Mouse (Mus musculus): ENCODE results near the gene Wfdc12.
A peak's percentile ranks its signal among the peaks of the same experiment; 100 is the strongest.
"Not testable (repeated sequence)": the region's sequence is repeated elsewhere in the genome, so short reads cannot be mapped to it uniquely, and the experiment has no call there.

The Wfdc12 gene

DNA sequence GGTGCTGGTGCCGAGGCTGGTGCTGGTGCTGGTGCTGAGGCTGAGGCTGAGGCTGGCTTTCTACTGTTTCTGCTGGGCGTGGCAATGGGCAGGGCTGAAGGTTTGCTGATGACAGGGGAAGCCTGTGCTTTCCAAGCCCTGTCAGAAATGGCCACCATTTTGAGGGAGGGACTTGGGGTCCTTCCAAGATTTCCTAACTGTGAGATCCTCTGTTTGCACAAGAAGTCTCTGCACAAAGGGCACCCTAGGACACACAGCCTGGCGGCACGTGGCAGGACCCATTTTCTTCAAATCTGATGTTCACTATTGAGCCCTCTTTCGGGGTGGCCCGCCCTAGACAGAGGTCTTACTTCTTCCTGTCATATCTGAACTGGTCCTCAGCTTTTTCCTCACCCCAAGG is at the start of gene Wfdc12:
TSS of gene Wfdc12 (minus strand) at position 33 of the 400 bp plus-strand sequence.
- DNase-seq, result no peak

DNA sequence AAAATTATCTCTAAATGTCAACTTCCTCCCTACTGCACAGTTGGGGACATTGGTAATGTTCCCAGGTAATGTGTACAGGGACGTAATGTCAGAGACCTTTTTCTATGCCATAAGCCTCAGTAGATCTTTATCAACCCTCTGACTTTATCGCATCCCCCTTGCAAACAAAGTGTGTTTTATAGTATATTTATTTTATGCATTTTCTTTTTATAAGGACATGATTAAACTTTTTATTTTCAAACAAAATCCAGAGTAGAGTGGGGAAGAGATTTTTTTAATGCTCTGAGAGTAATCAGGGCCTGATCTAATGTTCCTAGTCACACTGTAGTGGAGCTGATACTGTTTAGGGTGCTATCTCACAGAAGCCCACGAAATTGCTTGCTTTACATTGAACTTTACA is 48.0 kb upstream of the Wfdc12 start, which contains the start of gene Svs2:
TSS of gene Svs2 (minus strand) at position 101 of the 400 bp plus-strand sequence.
- DNase-seq, result no peak

DNA sequence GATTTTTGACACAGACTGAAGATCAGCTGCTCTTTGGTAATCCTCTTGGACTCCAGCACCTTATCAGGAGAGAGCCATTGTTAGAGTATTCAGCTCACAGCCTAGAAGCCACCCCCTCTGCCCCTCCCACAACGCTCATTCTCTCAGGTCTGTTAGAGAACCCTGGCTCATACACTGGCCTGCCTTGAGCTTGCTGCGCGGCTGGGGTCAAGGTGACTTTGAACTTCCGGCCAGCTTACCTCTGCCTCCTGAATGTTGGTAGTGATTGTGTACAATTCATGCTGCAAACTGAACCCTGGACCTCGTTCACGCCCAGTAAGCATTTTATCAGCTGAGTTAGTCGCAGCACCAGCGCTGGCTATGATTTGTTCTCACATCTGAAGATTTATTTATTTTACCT is 42.3 kb upstream of the Wfdc12 start:
- DNase-seq, result no peak

DNA sequence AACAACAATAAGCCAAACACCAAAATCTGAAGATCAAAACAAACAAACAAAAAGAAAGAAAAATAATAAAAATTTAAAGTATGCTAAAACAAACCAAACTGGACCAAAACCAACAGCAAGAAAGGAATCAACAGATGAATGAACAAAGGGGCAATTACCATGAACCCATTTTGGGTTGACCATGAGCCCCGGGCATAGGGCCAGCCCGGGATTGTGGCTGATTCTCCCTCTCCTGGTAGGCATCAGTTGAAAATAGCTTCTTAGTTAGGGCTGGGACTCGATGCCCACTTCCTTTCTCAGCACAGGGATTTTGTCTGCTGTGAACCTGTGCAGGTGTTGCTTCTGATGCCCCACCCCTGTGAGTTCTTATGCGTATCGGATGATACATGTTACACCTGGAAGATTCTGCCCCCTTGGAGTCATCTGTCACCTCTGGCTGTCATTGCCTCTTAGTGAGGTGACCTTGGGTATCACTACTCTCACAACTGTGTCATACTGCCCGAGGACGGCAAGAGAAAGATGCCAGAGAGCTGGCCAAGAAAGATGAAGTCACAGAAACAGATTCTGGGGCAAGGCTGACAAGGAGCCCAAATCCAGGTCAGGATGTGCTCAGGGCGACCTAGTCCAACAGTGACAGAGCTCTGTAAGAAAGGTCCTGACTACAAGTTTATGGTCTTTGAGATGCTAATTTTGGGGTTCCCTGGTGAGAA is 38.1 kb upstream of the Wfdc12 start:
- no peak for DNase-seq

DNA sequence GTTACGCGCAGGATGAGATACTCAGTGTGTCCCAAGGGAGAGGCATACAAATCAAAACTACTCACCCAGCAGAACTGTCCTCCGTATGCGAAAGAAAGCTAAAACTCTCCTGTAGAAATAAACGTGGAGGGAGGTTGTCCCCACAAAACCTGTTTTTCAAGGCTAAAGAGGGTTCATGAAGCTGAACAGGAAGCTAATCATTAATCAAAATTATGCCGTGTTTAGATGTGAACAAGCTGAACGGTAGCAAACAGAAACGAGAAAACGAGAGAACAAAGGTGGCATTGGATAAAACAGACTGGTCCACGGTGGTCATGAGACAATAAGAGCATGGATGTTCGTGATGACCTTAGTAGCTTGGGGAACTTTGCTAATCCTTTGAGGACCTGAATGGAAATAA is 31.1 kb upstream of the Wfdc12 start, which contains the start of gene Wfdc15b:
TSS of gene Wfdc15b (minus strand) at position 139 of the 400 bp plus-strand sequence.
- no peak for DNase-seq

DNA sequence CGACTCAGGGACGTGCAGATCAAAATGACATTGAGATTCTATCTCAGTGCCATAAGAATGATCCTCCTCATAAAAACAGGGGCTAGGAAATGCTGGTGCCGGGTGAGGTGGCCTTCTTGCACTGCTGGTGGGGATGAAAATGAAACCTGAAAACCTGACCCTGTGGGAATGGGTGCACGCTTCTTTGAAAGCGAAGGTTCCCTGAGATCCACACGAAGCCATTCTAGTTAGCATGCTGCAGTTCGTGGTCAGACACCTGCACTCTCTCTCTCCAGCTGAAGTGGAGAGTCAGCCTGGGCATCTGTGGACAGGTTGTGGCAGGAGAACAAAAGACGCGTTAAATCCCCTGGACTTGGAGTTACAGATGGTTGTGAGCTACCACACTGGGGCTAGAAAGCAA is 28.9 kb upstream of the Wfdc12 start:
- no peak for DNase-seq

DNA sequence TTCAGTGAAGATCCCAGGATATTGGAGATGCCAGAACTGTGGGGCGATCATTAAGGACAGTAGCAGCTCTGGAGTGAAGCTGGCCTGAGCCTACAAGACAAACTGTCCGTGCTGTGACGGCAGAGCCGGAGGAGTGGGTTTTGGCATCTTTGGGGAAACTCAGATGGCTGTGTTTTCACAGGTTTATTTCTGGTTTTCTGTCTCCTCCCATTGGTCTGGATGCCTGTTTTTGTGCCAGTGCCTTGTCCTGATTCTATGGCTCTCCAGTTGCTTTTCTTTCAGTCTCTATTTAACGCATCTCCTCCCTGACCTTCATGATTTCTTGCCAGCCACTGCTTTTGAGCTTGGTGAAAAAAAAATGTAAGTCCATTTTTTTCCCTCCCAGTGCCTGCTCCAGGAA is 22.3 kb upstream of the Wfdc12 start:
- no peak for DNase-seq

DNA sequence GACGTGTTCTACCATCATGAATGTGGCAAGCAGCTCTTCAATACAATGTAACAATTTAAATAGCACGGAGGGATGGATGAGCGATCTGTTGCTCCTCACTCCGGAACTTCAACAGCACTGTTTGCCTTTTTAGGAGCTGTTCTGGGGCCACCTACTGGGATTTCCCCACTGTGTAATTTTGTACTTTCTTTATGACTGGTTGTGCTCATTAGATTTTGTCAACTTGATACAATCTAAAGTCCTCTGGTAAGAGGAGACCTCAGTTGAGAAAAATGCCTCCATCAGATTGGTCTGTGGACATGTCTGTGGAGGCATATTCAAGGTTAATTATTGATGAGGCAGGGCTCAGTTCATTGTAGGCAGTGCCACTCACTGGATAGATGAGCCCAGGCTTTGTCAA is 20.5 kb upstream of the Wfdc12 start:
- no peak for DNase-seq

DNA sequence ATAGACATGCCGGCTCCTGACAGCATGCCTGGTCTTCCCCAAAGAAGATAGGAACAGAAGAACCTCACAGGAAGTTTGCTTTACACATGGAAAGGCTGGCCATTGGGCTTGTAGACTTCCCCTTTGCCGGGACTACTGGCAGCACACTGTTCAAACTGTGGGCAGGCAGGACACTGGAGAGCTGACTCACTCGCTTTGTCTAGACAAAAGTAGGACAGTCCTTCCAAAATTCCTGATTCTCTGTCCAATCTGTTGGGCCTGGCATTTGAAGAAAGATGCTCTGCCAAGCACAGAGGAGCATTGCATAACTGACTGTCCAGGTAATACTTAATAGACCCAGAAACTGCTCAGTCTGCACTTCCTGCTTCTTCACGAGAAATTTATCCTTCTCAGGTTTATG is 16.3 kb upstream of the Wfdc12 start:
- DNase-seq, result no peak

DNA sequence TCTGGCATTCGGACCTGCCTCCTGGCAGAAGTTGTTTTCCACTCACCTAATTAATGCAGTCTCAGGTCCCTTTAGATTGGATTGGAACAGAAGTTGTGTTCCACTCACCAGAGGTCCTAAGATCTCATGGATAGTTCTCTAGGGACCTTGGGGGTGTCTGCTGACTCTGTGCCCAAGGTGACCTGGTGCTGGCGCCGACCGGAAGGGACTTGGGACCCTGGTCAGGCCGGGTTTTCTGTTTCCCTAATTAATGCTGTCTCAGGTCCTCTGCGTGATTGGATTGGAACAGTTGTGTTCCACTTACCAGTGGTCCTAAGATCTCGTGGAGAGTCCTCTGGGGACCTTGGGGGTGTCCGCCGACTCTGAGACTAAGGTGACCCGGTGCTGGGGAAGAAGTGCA is 15.6 kb upstream of the Wfdc12 start:
- not testable (repeated sequence) for DNase-seq

DNA sequence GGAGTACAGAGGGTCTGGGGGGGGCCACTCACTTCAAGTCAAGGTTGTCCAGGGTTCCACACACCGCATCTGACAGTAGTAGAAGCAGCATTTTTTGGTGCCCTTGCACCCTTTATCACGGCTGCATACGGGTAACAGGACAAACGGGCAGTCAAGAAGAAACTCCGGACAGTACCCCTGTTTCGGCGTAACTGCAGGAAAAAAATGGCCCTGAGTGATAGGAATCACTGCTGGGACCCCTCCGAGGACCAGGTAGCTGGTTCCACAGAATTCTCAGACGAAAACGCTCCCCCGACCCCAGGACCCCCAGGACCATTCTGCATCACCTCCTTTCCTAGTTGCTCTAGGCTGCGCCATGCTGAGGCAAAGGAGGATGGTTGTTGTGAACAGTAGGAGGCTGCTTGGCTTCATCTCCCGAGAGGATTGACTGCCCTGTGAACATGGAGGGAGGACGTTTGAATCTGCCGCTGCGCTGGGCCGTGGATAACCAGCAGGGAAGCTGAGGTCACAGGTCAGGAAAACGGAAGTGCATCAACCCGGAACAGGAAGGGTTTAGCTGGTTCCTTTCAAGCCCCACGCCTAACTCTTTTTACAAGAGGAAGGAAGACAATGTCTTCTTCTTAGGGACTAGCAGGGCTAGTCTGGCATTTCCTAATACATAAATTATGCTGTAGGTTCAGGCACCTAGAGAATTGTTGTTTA is 9.4 kb upstream of the Wfdc12 start, which contains the start of gene Wfdc15a:
TSS of gene Wfdc15a (minus strand) at position 505 of the 702 bp plus-strand sequence.
- DNase-seq, result no peak

DNA sequence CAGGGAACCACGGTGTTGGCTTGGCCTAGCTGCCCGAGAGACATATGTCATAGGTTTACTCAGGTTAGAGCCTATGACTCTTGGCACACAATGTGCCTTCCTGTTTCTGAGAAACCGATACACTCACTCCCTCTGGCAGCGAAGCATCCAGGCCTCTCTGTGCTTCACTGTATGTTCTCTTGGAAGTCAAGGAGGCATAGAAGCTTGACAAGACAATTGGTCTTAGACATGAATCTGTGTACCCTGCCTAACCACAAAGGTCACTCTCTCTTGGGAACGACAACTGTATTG is 6.2 kb upstream of the Wfdc12 start:
- no peak for DNase-seq

DNA sequence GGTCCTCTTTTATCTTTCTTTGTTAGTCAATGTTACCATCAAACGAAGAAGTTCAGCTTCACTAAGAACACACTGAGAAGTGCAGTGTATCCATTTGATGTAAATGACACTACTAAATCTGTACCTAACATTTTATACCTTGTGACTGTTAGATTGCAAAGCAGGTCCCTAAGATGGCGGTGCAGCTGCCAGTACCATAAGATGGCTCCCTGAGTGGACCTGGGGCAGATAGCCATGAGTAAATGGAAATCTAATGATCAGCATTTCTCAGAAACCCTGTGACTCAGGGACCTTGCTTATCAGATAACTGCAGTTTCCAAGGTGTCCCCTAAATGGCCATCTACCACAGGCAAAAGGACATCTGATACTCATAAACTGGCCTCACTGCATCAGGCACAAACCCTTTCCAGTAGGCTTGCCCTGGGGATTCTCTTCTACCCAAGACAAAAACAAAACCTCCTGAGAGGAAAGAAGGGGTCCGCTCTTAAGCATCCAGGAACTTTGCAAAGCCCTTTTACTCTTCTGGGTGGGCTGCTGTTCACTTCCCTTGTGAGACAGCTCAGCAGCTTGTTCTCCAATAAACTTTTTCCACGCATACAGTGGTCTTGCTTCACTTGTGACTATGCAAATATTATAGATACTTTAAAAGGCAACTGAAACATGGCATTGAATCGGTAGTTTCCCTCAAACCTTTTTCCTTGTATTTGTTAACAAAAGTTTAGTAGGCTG is 5.7 kb upstream of the Wfdc12 start:
- no peak for DNase-seq

DNA sequence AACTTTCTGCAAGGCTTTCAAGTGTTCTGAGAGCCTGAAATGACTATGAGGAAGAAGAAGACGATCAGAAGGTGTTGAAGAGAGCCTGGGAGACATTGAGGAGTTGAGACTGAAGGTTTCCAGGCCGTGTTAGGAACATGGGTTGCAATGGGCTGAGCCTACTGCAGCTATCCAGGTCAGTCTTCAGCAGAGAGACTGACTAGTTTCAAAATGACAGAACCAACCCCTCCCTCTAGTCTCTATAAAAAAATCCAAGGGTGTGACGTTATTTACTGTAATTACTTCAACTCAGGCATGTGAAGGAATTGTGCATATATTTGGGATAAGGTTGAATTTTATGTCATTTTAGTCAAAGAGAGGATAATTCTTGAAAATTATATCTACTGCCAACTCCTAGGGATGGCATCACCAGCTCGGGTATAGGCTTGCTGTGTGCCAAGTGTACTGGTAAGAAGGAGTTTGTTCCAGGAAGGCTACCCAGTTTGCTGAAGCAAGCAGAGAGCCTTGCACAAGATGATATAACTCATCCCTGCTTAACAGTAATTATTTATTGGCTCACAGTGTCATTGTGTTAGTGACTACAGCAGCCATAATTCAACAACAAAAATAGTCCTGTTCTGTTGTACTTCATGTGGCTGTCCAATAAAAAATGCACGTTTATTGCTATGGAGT is 4.7 kb upstream of the Wfdc12 start:
- no peak for DNase-seq

DNA sequence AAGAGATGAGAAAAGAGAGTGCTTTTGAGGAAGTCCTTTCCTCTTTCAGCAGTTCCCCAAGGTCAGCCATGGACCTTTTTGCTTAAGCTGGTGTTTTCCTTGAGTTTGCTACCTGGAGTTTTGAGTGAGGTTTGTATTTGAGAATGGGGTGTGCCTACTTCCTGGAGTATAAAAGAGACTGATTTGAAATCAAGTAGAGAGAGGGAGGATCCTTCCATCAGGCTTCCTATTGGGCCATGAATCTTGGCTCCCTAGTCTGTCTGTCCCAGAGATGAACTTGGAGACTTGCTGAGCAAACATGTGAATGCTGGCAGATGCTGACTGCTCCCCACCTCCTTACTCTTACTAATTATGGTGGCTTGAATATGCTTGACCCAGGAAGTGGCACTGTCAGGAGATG is 1.9 kb upstream of the Wfdc12 start:
- DNase-seq, result no peak

DNA sequence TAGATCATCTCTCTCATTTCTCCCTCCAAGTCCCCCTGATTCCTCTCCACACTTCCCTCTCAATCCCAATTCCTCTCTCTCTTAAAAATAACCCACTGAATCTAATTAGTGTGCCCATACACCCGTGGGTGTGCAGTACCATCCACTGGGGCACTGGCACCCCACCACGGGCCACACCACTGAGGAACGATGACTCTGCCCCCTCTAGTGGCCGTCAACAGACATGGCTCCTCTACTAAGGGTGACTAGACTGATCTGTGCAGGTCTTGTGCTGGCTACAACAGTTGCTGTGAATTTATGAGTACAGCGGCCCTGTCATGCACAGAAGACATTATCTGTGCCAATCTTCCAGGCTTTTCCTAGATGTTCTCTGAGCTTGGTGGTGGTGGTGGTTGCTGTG is 1.7 kb downstream of the Wfdc12 start:
- DNase-seq, result peak; percentile 30

DNA sequence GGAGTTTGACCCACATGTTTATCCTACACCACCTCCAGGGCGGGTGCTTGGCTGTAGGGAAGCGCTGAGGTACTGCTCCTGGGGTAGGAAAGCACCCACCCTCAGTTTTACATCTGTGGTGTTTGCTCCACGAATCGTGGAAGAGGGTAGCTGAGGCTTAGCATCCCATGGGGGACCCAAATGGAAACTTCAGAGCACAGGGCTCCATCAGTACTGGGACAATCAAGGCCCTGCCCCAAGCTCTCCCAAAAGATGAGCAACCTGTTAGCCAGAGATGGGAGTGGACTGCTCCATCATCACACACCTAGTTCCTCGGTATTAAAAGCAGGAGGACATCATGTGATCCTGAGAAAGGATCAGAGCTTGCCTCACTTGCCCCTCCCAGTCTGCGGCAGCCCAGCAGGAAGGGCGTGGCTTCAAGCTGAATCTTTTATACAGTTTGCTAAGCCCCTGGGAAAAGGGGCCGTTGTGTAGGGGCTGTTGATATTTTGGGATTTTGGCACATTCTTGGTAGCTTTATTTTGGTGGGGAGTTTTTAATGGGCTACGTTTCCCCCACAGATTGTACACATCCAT is 6.2 kb downstream of the Wfdc12 start:
- DNase-seq, result no peak

DNA sequence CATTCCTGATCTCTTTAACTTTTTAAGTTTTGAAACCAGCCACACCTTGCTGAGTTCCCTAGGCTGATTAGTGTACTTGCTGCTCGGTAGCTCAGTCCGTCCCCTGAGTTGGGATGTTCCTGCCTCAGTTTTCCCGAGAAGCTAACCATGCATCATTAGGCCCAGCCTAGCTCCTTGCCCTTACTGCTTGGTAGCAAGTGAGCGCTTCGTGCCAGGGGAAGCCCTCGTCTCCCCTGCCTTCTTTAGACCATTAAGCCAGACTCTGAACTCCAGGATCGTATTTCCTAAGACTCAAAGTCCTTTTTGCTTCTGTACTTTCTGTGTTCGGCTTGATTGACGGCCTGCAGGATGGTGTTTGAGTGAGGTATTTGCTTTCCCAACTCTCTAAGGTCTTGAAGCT is 7.1 kb downstream of the Wfdc12 start:
- no peak for DNase-seq

DNA sequence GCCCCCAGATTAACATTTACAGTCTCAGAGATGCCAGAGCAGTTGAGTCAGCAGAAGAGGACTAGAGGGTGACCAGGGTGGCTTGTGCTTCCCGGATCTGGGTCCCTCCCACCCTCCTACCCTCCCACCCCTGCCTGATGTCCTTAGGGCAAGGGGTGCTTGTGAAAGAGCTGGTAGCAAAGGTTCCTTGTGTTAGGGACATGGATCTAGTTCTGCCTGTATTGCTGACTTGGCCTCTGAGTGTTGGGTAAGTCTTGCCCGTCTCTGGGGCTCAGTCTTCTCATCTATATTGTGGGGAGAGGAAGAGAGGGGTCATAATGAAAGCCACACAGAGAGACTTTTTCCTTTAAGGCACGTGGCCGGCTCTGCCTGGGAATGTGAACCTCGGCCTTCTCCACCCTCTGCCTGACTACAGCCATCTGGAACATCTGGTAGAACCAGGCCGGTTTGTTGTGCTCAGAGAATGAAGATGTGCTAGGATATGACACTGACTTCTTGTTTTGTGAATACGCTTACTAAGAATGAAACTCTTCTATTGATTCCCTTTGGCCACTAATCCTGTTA is 7.6 kb downstream of the Wfdc12 start, which contains the start of gene Wfdc5:
TSS of gene Wfdc5 (minus strand) at position 51 of the 564 bp plus-strand sequence.
- no peak for DNase-seq

DNA sequence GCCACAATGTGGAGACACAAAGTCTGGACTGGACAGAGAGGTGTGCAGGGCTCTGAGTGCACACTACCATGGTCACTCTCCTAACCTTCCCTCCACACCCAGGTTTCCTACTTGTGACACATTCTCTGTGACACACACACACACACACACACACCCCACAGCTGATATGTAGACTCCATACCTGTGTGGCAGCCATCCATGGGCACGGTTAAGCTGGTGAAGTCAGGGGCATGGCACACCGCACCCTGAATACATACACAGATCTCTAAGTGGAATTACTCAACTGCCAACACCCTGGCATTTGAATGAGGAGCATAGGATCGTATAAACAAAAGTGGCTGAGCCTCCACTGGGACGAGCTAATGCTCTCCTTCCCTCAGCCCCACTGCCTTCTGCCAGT is 9.6 kb downstream of the Wfdc12 start:
- no peak for DNase-seq

DNA sequence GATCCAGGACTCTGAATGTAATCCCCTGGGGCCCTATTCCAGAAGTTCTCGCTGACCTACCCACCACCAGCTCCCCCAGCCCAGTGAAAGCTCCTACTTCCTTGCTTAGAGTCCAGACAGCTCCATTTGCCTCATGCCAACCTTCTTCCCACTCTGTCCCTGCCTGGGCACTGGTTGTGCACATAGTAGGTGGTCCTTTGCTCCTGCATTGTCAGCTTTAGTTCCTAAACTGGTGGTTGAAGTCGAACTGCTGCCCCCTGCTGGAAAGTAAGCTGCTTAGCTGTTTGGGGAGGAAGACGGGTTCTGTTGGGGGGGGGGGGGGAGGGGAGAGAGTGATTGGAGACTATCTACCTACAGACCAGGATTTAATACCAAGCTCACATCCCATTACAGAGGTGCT is 10.3 kb downstream of the Wfdc12 start:
- DNase-seq, result peak; percentile 48

DNA sequence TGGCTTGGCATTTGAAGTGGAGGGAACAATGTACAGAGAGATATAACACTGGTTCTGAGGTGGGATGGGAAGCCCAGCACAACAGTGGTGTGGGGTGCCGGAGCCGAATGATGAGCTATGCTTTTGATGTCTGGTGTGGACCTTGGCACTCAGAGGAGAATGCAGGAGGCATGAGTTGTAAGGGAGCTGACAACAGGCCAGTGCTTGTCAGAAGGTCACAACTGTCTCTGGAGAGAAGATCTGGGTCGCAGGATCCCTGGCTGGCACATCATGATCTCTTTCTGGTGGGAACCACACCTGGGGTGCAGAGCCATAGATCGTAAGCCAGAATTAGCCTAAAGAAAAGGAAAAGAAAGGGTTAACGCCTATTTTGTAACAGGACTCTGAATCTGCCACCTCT is 12.6 kb downstream of the Wfdc12 start:
- no peak for DNase-seq

DNA sequence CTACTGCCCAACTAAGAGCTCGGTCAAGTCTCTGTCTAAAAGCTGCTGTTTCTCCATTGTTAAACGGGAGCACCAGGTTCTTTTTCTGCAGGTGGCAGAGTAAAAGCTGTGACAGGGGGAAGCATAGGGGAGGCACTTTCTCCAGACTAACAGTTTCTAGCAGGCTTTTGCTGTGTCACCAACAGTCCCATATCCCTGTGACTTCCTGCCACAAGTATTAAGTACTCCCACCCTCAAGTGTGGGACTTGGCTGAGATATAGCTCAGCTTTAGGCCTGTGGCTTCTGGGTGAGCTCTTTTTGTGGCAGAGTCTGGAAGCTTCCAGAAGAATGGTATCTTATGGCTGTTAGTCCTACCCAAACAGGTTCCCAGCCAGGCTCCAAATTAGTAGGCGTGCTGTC is 14.6 kb downstream of the Wfdc12 start:
- DNase-seq, result no peak

Data from retina, postnatal 1 day (tissue).